Mouse (Mus musculus) T-cell, adult 2 months (primary cell): ENCODE measurements around the gene 4930568D16Rik.

Experiments used
- DNase-seq: peaks from one replicate; pipeline ENCODE4 v3.0.0; 2022; ENCODE audit warnings: low spot score

4930568D16Rik gene

DNA sequence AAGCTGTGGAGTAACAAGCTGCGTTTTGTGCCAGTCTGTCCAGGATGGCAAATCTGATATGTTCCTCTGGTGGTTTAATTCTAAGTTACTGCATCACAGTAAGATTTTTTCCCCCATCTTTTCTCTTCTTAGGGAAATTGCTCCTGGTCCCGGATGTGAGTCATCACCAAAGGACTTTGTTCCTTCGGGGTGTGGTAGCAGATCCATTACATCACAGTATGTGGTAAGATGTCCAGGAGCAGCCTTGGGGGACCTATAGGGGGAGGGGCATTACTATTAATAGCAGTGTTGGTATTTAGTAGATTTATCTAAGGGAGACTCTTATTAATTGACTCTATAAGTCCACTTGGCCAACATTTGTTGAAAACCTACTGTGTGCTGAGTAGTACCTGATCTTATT is 24.9 kb downstream of the 4930568D16Rik start:
- no peak for DNase-seq

DNA sequence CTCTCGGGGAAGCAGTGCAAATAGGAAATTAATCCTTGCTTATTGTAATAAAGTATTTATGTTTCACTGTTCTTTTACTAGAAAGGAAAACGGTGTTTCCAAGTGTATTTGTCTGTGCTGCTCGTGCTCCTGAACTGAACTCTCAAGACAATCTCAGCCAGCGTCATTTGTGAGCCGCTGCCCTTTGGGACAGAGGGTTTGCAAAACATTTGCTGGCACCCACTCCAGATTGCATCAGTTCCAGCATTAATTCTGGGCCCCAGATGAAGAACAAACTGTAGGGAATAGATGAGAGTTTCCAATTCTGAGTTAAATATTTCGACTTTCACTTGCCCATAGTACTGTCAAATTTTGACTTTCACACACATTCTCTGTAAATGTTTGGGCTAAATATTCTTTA is 28.8 kb downstream of the 4930568D16Rik start:
- DNase-seq = no peak

DNA sequence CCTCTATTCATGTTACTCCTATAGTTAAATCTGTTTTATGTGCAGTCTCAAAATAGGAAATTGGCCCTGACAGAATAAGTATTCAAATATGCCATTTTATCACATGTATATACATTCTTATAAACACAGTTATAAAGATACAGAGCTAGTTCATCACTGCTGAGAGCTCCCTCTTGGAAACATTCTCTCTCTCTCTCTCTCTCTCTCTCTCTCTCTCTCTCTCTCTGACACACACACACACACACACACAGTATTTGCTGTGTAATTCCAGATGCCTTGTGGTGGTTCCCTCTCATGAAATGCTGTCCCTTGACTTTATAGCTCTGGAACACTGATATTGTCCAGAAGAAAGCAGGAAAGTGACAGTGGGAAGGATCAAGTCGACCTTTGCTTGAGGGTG is 29.5 kb downstream of the 4930568D16Rik start:
- DNase-seq = no peak

DNA sequence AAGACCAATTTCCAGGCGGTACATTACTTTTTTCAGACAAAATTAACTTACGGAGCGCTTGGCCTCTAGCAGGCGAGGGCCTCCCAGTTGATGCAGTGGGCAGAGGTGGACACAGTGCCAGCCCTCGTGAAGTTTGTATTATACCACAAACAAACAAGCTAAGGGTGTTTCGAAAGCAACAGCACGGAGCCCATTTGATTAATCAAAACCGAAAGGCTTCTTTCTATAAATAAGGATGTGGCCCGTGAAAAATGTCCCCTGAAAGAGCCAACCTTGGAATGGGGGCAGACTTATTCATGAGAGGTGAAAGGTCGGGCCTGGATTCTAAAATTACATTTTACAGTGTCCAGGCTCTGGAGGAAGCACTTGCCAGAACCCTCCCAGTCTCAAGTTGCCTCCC is 30.1 kb downstream of the 4930568D16Rik start:
- no peak for DNase-seq

DNA sequence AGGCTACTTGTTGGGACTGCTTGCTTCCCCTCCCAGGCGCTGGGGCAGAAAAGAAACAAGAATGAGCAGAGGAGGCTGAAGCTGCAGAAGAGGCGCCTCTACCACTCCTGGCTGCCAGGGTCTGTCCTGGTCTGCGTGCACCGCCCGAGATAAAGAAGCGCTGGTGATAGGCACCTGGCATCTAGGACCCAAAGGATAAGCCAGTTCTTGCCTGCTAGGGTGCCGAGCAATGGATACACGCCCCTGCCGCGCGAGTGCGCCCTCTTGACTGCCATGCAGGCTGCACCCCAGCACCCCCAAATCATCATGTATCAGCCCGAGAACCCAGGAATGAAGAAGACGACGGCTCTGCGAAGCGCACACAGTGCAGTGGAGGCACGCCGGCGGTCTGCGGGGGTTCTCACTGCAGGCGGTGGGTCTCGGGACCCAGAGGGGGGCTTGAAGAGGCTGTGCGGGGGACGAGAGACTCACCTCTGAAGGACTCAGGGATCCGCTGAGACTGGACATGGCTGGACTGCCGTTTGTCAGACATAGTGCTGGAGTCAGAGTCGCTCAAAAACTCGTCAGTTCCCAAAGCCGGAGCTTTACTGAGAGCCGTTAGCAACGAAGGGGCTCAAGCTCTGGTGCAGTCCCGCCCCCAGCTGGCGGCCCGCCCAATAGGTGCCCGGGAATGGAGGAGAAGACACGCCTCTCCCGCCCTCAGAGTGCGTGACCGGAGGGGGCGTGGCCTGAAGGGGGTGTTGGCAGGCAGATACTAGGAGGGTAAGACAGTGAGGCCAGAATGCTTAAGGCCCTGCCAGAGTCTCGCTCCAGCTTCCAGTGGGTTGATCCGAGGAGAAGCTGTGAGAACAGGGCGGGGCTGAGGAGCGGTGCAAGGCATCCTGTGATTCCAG is 30.9 kb downstream of the 4930568D16Rik start, which contains the start of gene Stom:
Gene Stom (minus strand): TSS at position 589 of the 893 bp plus-strand sequence.
- peak; percentile 96 for DNase-seq

DNA sequence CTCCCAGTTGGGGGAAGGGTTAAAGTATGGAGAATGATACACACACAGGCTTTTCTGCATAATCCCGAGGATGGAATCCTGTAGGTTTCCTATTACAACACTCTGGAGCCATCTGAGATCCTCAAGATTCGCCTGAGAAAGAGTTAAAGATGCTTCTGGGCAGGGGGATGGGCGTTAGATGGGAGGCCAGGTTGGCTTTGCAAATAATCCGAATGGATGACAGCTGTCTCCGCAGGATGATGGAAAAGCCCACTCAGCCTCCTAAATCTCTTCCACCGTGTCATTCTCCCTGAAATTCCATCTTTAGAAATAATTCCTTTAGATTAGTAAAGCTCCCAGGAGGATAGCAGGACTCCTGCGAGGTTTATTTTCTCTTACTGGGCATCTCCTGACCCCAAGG is 31.9 kb downstream of the 4930568D16Rik start:
- DNase-seq = no peak

DNA sequence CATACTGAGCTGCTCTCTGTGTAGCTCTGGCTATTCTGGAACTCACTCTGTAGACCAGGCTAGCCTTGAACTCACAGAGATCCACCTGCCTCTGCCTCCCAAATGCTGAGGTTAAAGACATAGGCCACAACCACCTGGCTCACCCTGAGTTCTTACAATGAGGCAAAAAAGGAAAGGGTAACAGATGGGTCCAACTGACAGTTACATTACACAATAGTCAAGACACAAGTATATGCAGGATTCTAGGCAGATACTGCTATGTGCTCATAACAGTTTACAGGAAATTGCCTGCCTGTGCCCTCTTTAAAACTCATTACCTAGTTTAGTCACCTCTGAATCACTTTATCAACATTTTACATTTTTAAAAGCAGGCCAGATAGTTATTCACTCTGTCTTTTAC is 33.9 kb downstream of the 4930568D16Rik start:
- DNase-seq = no peak

DNA sequence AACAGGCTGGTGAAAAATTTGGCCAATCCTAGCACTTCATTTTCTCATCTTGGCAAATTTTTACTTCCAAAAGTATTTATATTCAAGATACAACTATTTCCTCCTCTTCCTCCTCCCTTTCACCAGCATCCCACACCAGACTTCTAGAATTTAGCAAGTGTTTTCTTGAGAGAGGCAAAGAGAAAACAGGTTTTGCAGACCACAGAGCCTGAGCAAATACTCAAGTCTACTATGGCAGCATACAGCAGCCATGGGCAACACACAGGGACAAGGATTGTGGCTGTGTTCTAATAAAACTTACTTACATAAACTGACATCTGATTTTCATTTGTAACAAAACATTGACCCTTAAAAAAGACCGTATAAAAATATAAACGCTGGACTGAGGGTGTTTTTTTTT is 36.3 kb downstream of the 4930568D16Rik start:
- DNase-seq = no peak

DNA sequence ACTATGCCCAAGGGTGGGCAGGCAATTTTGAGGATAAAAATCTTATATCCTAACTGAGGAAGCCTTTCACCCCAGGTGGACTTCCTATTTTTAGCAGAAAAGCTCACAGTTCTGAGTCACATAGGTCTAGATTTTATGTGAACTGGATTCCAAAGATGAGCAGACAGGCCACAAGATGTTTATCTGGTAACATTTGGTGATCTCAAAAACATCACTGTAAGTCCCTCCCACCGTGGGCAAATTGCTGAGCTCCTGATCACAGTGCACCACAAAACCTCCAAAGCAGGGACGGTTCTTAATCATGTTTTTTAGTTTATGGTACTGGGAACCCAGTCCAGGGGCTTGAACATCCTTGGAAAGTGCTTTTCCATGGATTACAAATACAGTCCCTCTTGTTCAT is 38.5 kb downstream of the 4930568D16Rik start:
- no peak for DNase-seq

DNA sequence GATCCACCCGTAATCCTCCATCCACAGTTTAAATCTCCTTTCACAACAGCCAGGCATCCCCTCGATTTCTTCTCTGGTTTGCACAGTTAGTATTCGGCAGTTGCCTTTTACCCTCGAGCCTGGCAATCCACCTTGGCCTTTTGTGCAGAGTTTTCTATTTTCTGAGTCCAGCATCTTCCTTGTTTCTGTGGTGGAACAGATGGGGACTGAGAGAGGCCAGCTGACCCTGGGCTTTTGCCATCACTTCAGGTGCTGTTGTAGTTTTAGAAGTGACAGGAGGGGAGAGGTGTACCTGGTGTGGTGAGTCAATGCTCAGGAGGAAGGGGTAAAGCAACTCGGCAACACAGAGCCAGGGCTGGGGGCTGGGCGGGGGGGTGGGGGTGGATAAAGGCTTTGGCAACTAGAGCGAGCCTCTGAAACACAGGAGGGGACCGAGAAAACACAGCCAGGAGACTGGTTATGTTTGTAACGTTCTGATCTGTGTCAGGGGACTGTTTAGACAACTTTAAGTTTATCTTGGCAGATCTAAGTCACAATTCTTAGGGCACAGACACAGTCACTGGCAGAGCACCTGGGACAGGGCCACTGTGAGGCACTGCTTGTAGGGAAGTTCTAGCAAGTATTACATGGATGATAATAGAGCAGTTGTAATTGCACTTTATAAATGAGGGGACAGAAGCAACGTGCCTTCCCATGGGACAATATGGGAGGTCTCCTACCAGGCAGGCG is 39.3 kb downstream of the 4930568D16Rik start:
- no peak for DNase-seq

DNA sequence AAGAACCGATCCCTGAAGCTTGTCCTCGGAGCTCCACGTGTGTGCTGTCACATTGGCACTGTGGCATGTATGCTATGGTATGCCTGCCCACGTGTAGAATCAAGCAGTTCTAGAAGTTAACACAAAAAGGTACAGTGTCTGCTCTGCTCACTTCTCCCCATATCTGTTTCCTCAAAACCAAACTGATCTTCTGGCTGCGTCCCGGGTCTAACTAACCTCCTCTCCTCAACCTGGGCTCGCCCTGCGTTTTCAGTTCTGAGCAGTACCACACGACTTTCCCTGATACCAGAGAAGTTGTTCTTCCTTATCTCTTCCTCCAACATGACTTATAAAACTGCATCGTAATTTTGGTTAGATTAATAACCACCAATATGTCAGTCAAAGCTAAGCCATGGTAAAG is 39.9 kb downstream of the 4930568D16Rik start:
- DNase-seq = no peak

DNA sequence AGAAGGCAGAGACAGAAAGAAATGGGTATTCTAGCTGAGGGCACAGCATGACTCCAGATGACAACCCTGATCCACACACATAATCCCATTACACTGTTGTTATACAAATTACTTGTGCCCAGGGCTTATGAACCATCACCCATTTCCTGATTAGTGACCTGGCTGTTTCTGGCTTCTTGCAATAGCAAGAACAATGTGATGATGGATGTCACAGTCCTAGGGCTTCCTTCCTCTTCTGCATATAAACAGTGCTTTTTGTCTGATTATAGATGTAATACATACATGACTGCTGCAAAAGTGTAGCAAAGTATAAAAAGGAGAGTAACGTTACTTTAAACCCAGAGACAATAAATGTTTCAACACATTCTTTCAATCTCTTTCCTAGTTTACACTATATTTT is 40.6 kb downstream of the 4930568D16Rik start:
- no peak for DNase-seq

DNA sequence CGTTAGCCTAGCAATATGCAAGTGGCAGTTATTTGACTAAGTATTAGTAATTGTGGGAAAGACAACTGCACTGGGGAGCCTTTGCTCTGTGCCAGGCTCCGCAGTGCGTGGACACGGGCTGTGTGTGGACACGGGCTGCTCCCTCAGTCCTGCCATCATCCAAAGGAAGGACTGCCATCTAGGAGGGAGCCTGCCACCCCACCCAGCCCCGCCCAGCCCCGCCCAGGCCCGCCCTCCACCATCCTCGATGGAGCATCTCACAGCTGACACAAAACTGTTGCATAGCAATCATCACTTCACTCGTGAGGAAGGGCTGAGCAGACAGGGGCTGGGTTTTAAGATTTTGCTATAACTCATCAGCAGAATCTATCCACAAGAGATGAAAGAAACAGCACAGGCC is 41.6 kb downstream of the 4930568D16Rik start:
- no peak for DNase-seq

DNA sequence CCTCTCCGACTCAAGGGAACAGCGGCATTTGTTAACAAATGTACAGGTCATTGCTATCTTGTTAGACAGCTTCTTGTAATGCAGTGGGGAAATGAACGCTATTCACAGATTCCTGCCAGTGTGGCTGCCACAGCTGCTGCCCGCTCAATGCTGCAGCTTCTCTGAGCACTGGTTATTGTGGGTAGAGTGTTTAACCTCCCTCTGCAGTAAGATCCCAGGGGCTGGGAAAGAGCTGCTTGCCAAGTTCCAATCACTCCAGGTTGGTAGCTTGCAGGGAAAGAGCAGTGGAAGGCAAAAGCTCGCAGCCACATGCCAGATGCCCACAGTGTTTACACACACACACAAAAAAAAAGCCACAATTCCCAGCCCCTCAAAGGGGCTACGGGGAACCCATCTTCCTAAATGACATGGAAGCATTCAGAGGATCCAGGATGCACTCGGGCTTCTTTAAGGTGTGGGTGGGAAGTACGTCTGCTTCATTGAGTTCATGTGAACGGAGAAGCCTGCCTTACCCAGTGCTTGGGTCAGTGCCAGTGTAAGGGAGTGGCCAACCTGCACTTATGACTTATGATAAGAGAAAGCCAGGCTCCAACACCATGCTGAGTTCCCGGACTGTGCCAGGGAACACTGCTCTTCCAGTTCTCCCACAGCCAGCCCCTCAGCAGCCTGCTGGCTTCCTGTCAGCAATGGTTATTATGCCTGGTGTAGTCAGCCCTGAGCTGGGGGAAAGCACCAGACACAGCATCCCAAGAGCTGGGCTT is 44.9 kb downstream of the 4930568D16Rik start:
- no peak for DNase-seq

DNA sequence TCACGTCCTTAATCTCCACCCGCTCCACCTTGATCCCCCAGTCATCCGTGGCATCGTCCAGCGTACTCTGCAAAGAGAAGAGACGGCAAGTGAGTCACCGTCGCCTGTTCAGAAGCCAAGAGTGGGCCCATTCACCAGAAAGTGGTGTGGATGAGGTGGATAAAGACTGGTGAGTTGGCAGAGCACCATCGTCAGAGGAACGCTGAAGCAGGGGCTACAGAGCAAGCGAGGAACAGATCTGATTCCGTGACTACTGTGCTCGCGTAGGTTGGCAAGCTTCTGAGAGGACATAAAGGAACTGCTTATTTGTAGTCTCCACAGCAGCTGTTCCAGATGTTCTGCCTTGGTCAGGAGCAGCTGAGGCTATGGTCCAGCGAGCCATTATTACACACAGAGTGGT is 47.1 kb downstream of the 4930568D16Rik start:
- DNase-seq = no peak

DNA sequence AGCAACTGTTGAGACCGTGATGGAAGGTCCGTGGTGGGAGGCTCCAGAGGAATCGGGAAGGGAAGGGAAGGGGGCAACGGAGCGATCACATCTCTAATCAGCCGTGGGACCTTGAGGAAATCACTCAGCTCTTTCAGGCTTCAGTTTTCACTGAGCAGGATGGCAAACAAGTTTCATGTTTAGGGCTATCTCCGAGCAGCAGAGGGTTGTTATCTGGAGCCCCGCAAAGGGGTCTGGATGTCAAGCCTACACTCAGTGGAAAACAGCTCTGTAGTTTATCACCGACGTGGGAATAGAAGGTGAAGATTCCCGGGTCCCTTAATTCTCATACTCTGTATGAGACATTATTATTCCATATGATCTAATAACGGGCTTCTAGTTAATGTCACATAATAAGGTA is 49.1 kb downstream of the 4930568D16Rik start:
- DNase-seq = no peak

DNA sequence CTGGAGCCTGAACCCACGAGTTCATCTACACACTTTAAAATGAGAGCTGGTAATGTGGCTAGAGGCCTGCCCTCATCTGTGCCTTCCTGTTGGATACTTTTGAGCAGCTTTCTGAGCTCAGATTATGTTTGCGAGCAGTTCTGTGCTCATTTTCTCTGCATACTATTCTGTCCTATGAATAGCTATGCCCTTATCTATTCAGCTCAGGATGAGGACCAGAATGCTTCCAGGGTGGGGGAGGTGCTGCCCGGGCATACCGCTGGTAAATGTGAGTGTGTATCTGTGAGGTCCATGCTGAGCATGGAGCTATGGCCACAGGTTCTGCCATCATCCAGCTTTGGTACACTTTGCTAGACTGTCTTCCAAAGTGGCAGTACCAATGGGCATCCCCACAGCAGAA is 49.9 kb downstream of the 4930568D16Rik start:
- no peak for DNase-seq

DNA sequence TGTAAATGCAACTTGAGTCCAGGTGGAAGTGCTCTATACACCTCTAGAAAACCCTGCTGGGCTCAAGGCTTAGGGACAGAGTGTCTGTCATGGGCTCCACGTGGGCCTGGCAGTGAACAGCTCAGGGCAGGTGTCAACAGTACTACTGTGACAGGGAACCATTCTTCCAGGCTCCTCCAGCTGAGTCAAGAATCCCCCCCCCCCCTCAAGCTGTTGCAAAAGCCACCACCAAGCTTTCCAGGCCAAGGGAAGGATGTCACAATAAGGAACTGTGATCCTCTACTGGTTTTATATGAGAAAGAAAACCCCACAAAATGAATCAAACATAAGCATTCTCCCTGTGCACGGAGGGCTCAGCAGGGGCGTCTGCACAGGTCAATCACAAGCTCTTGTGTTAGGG is 53.2 kb downstream of the 4930568D16Rik start:
- no peak for DNase-seq

DNA sequence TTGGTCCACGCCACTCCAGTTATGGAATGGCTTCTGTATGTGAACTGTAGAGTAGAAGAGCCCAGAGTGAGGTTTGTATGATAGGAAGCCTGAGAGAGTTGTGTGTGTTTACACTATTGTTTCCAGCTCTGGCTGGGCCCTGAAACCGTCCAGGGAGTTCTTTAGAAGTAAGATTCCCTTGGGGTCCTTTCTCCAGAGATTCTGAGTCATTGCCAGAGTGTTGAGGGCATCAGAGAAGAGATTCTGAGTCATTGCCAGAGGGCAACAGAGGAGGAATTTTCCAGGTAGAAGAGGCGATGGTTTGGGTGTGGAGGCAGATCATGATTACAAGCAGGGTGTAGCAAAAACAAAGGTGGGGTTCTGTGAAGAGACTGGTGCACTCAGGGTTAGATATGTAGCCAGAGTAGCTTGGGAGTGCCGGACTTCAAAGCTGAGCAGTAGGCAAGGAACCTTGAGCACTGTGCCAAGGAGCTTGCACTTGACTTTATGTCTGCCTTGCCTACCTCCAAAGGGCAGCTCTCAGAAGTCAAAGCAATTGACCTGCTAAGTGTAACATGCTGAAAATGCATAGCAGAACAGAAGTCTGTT is 57.5 kb downstream of the 4930568D16Rik start:
- no peak for DNase-seq

DNA sequence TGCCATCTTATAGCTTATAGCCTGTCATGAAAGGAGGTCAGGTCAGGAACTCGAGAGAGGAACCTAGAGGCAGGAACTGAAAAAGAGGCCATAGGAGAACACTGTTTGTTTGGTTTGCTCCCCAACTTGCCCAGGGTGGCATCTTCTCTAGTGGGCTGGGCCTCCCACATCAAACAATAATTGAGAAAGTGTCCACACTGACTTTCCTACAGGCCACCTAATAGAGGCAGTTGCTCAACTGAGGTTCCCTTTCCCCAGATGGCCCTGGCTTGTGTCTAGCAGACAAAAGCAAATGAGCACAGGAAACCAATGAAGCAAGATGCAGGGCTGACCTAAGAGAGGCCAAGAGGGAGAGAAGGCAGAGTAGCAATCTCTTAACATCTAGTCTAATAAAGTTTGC is 59.4 kb downstream of the 4930568D16Rik start:
- DNase-seq = no peak
